Mouse (Mus musculus) T-helper 1 cell (primary cell): ENCODE measurements around the gene Fam83f.

ENCODE experiments used
- in situ Hi-C: fragments of 300-600 bp; cut with MboI, MseI; formaldehyde crosslinking; loops from one replicate; pipeline ENCODE4 v1.15.1; 2025; ENCODE audit warnings: high pct_unique_total_duplicates

The Fam83f gene

DNA sequence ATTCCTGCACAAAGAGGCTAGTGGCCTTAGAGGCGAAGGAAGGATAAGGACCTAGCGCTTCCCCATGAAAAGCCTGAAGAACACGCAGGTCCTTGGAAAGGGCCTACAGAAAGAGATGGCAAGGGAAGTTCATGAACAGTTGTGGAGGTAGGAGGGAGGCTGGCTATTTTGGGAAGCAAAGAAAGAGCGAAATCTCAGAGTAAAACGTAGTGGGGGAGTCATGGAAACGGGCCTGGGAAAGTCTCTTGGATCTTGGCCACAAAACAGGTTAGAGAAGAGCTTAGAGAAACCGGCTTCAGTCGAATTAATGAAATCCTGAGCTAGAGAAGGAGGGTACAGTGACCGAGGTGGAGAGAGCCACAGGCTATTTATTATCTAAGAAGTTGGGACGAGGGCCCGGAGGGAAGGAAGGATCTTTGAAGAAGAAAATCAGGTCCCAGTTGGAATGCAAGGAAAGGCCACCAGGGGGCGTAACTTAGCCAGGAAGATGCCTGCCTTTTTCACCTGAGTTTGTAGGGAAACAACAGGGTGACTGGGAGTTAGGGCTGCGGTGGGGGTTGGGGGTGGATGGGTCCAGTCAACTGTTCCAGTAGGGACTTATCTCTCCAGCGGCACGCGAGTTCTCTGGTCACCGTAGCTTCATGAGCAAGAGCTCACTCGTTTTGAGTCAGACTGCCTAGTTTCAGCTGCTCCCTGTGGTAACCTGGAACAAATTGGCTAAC lies 34.3 kb downstream of the Fam83f start:
- in situ Hi-C loops: loop anchor here (5.0 kb wide), 1 partner anchor 241 kb away; the partner anchor contains the start of gene Adsl

GRCm38 (mm10) chr15:80706596-80706995 lies 34.9 kb downstream of the Fam83f start:
- in situ Hi-C loops: loop anchor here (5.0 kb wide), 1 partner anchor 241 kb away; the partner anchor contains the start of gene Adsl

GRCm38 (mm10) chr15:80707088-80707487 lies 35.4 kb downstream of the Fam83f start:
- in situ Hi-C loops: loop anchor here (5.0 kb wide), 1 partner anchor 240 kb away; the partner anchor contains the start of gene Adsl

- in situ Hi-C loops: loop anchor here (5.0 kb wide), 1 partner anchor 238 kb away; the partner anchor contains the start of gene Adsl
These were observed 37.9 kb downstream of the Fam83f start for GRCm38 (mm10) chr15:80709593-80709992.

- in situ Hi-C loops: loop anchor here (5.0 kb wide), 1 partner anchor 87 kb away; no protein-coding TSS in a partner anchor
These were observed 38.6 kb downstream of the Fam83f start for GRCm38 (mm10) chr15:80710257-80710607.

DNA sequence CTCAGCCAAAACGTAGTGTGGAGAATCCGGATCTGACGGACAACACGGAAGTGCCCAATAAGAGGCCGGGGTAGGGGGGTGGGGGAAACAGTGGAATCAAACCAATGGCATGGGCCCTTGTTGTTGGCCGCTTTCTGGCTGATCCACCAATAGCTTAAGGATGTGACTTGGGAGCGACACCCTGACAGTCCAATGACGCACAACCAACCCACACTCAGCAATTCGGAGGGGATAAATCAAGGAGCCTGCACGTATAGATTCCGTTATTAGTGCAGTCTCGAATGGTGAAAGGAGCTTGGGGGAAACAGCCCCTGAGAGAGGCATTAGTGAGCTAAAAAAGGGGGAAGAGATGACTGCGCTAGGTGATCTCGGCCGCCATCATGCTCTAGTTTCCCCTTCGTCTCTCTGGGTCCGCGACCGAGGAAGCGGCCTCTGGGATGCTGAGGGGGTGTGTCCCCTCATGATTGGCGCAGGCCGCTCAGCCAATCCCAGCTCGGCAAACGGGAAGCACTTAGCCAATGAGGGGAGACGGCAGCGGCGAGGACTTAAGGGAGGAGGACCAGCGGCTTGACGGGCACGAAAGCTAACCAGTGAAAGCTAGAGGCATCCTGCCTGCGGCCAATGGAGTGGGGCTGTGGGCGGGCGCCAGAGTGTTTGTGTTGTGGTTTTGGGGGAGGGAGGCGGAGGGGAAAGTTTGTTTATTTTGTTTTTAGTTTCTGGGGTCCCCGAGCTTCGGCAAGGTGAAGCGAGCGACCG lies 39.1 kb downstream of the Fam83f start, which contains the start of gene Tnrc6b:
Tnrc6b (plus strand) TSS at position 706 of the 756 bp plus-strand sequence.
- in situ Hi-C loops: loop anchor here (5.0 kb wide), 1 partner anchor 87 kb away; no protein-coding TSS in a partner anchor

DNA sequence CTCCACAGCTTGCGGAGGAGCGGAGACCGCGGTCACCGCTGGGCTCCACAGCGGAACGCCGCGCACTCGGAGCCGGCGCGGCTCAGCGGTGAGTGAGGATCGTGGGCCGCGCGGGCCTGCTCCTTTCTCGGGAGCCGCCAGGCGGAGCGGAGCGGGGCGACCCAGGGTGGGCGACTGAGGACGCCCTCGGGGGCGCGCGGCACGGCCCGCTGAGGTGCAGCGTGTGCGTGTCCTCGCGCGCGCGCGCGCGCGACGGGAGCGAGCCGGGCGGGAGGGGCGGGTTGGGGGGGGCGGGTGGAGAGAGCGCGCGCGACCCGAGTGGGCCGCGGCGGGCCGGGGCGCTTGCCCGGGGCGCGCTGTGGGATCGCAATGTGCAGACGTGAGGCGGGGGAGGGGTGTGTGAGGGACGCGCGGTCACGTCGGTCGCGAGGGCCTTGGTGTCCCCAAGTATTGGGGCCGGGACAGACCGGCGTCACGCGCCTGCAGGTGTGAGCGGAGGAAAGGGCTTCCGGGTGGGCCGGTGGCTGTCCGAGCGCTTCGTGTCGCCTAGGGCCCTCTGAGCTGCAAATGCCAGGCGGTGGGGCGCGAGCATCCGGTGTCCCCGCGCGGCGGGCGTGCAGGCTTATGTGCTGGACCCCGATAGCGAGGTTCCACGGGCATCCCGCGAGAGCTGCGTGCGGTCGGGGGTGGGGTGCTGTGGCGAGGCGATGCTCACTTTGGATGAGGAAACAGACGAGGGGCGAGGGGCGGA lies 39.9 kb downstream of the Fam83f start:
- in situ Hi-C loops: loop anchor here (5.0 kb wide), 1 partner anchor 86 kb away; no protein-coding TSS in a partner anchor

GRCm38 (mm10) chr15:80714299-80714698 lies 42.7 kb downstream of the Fam83f start:
- in situ Hi-C loops: loop anchor here (5.0 kb wide), 1 partner anchor 83 kb away; no protein-coding TSS in a partner anchor

- in situ Hi-C loops: no loop called here
These were observed 45.0 kb downstream of the Fam83f start for GRCm38 (mm10) chr15:80716631-80717135.

DNA sequence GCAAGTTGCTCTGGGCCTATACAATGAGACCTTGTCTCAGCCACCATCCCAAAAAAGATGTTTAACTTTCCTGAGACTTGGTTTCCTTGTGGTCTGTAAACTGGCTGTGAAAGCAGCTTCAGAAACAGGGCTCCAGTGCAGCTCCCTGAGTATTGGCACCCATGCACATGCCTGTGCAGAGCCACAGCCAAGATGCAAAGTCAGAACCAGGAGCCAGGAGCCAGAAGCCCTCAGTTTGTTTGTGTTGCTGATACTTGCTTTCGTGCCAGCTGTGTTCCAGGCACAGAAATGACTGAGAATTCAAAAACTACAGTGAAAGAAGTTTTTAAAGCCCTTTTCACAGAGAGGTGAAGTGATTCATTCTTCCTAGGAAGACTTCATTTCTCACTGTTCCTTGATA lies 45.8 kb downstream of the Fam83f start:
- in situ Hi-C loops: no loop called here

- in situ Hi-C loops: no loop called here
These were observed 48.6 kb downstream of the Fam83f start for GRCm38 (mm10) chr15:80720249-80720648.

DNA sequence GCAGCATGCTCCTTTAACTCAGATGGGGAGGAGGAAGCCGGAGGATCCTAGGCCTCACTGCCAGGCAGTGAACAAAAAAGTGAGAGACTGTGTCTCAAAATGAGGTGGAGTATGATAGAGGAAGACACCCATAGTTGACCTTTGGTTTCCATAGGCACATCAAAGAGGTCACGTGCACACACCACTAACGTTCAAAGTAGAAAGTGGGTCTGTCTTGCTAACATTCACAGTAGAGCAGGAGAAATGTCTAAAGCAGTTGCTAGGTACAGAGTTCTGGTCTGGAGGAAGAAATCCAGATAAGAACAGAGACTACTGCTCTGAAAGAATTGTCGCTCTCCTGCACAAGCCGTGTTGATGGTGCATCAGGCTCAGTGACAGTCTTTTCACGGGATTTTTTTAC lies 50.2 kb downstream of the Fam83f start:
- in situ Hi-C loops: no loop called here

DNA sequence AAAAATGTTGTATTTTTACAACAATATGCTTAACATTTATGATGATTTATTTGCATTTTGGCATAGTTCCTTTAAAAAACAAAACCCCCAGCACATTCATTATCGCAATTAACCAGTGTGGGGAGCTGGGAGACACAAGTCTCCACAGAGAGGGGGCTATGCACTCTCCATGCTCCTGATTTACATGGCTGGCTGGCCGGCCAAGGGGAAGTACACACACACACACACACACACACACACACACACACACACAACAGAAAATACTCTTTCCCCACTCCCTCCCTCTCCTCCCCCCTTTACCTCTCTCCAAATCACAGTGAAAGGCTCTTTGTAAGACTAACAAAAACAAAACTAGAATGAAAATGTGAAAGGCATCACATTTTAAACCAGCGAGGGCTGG lies 50.7 kb downstream of the Fam83f start:
- in situ Hi-C loops: no loop called here

DNA sequence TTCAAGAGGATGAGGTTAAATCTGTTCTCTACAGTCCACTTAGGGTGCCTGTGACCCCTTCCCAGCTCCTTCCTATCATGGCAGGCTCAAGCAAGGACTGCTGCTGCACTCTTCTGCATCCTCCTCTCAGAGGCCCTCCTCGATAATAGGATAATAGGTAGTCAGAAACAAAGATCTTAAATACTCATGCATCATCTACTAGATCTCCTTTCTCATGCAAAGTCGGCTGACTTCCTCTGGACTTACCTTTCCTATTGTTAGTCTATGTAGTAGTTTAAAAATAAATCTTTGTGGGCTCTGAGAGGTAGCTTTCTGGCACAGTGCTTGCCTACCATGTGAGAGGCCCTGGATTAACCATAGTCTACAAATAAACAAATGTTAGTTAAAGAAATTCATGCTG lies 57.8 kb downstream of the Fam83f start:
- in situ Hi-C loops: no loop called here

DNA sequence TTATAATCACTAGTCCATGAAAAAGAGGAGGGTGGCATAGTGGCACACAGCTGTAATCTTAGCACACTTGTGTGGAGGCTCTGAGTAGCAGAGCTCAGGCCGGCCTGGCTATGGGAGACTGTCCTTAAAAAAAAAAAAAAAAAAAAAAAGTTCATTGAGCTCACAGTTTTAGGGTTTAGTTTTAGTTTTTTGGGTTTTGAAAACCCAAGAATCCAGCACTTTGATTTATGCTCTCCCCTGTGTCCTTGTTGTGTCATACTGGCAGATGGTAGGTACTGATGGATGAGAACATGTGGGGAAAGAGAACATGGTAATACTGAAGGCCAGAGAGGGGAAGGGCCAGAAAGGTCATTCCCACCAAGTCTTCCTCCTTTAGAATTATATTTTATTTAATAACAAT lies 59.4 kb downstream of the Fam83f start:
- in situ Hi-C loops: loop anchor here (10.0 kb wide), 1 partner anchor 204 kb away; no protein-coding TSS in a partner anchor

GRCm38 (mm10) chr15:80731511-80731910 lies 59.9 kb downstream of the Fam83f start:
- in situ Hi-C loops: loop anchor here (10.0 kb wide), 1 partner anchor 203 kb away; no protein-coding TSS in a partner anchor

GRCm38 (mm10) chr15:80732266-80733030 lies 60.8 kb downstream of the Fam83f start:
- in situ Hi-C loops: loop anchor here (10.0 kb wide), 1 partner anchor 202 kb away; no protein-coding TSS in a partner anchor

DNA sequence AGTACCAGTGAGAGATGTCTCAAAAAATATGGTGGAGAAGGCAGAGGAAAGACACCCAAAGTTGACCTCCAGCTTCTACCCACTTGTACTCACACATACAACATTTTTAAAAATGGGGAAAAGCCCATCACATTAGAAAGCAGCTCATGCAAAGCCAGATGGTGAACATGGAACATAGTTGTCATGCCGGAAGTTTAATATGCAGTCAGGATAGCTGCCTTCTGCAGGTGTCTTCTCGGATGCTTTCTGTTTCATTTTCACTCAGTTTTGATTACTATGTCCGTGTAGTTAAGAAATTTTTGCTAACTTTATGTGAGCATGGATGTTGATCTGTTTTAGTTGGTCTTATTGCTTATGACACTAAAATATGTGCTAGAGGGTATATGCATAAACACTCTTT lies 63.7 kb downstream of the Fam83f start:
- in situ Hi-C loops: loop anchor here (10.0 kb wide), 1 partner anchor 200 kb away; no protein-coding TSS in a partner anchor

- in situ Hi-C loops: loop anchor here (10.0 kb wide), 1 partner anchor 199 kb away; no protein-coding TSS in a partner anchor
These were observed 64.1 kb downstream of the Fam83f start for GRCm38 (mm10) chr15:80735708-80736107.

GRCm38 (mm10) chr15:80736553-80736952 lies 64.9 kb downstream of the Fam83f start:
- in situ Hi-C loops: loop anchor here (10.0 kb wide), 1 partner anchor 198 kb away; no protein-coding TSS in a partner anchor
